Mouse (Mus musculus): ENCODE measurements around the gene Dcaf4. TPM values are rescaled to one million over a fixed set of nuclear protein-coding genes. Genes with fewer than 3 reads are reported as not detected.

Dcaf4 gene
- polyA plus RNA-seq, 1 experiment = 11.7 TPM

DNA sequence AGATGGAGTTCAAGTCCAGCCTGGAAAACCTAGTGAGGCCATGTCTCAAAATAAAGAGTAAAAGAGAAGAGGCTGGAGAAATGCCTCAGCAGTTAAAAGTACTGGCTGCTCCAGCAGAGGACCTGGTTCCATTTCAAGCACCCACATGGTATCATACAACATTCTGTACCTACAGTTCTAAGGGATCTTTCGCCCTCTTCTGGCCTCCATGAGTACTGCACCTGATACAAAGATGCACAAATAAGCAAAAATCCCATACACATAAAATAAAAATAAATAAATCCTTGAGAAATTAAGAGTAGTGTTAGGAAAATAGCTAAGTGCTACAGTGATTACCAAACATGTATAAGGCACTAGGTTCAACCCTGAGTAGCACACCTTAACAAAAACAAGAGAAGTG is 28.7 kb upstream of the Dcaf4 start:
- Histone ChIP-seq H3K27me3 (ENCODE audit: control insufficient read depth, insufficient read depth, insufficient read length) (peaks cover 7% of the 10 kb centered on the region), H3K36me3 (ENCODE audit: control insufficient read depth, insufficient read depth) (no peaks in the 10 kb centered on the region), H3K4me3 (ENCODE audit: insufficient read depth, poor library complexity, severe bottlenecking) (no peak overlapping the region), H3ac (ENCODE audit: control insufficient read depth, insufficient read length, low read depth) (no peak overlapping the region), H3K79me3 (ENCODE audit: low read depth) (no peaks in the 10 kb centered on the region), H3K79me2 (ENCODE audit: control insufficient read depth, insufficient read depth) (no peaks in the 10 kb centered on the region)
- TF ChIP-seq CEBPB (IDR thresholded peaks at IDR 0.05; ENCODE audit: low read depth) (no peak), CTCF (IDR thresholded peaks at IDR 0.05; ENCODE audit: control insufficient read depth, insufficient read depth, insufficient read length) (no peak), MAX (IDR thresholded peaks at IDR 0.05) (no peak), USF1 (IDR thresholded peaks at IDR 0.05; ENCODE audit: low read depth) (no peak), MYOG (IDR thresholded peaks at IDR 0.05; ENCODE audit: control insufficient read depth, extremely low read depth, insufficient read length) (no peak), FOSL1 (IDR thresholded peaks at IDR 0.05; ENCODE audit: insufficient read depth, low read length, poor library complexity, severe bottlenecking) (no peak), MYOD1 (IDR thresholded peaks at IDR 0.05; ENCODE audit: control insufficient read depth, insufficient read length, low read depth) (no peak)

DNA sequence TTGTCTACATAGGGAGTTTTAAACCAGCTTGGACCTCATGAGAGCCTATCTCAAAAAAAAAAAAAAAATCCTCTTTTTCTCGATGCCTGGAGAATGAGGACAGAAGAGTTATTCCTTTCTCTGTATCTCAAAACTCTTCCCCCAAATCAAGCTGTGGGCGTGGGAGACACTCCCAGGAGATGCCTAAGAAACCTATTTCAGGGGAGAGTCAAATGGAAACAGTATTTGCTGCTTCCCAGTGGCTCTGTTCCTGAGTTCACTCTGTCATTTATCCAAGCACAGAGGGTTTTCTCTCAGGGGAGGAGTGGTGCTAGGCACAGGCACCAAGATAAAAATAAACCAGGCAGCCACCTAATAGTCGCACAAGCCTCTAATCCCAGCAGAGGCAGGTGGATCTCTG is 27.5 kb upstream of the Dcaf4 start:
- Histone ChIP-seq H3K27me3 (ENCODE audit: control insufficient read depth, insufficient read depth, insufficient read length) (peaks cover 7% of the 10 kb centered on the region), H3K4me3 (ENCODE audit: insufficient read depth, poor library complexity, severe bottlenecking) (no peak overlapping the region), H3ac (ENCODE audit: control insufficient read depth, insufficient read length, low read depth) (no peak overlapping the region), H3K36me3 (ENCODE audit: control insufficient read depth, insufficient read depth) (no peaks in the 10 kb centered on the region), H3K79me2 (ENCODE audit: control insufficient read depth, insufficient read depth) (no peaks in the 10 kb centered on the region), H3K79me3 (ENCODE audit: low read depth) (no peaks in the 10 kb centered on the region)
- TF ChIP-seq CTCF (IDR thresholded peaks at IDR 0.05; ENCODE audit: control insufficient read depth, insufficient read depth, insufficient read length) (no peak), USF1 (IDR thresholded peaks at IDR 0.05; ENCODE audit: low read depth) (no peak), MYOG (IDR thresholded peaks at IDR 0.05; ENCODE audit: control insufficient read depth, extremely low read depth, insufficient read length) (no peak), CEBPB (IDR thresholded peaks at IDR 0.05; ENCODE audit: low read depth) (no peak)

DNA sequence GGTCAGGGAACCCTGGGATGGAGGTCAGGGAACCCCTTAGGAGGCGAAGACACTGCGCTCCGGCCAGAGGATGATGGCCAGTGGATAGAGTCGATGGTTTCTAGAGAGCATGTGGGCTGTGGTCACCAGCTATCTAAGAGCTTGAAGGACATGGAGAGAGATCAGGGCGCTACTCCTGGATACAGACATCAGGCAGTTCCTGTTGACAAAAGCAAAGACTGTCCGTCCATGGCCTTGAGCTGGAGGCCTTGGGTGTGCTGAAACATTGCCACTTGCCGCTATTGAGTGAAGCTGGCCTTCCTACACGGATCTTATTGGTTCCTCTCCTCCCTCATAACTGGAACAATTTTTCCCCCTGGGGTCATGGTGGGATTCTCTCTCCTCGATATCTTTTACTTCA is 26.1 kb upstream of the Dcaf4 start:
- H3K36me3 ChIP-seq (ENCODE audit: control insufficient read depth, insufficient read depth) = no peaks in the 10 kb centered on the region
- peaks cover 7% of the 10 kb centered on the region for H3K27me3 ChIP-seq (ENCODE audit: control insufficient read depth, insufficient read depth, insufficient read length)
- no peaks in the 10 kb centered on the region for H3K79me2 ChIP-seq (ENCODE audit: control insufficient read depth, insufficient read depth)
- H3K4me3 ChIP-seq (ENCODE audit: insufficient read depth, poor library complexity, severe bottlenecking) = no peak overlapping the region
- H3ac ChIP-seq (ENCODE audit: control insufficient read depth, insufficient read length, low read depth) = no peak overlapping the region
- no peaks in the 10 kb centered on the region for H3K79me3 ChIP-seq (ENCODE audit: low read depth)
- TF ChIP-seq USF1 (IDR thresholded peaks at IDR 0.05; ENCODE audit: low read depth) = no peak

DNA sequence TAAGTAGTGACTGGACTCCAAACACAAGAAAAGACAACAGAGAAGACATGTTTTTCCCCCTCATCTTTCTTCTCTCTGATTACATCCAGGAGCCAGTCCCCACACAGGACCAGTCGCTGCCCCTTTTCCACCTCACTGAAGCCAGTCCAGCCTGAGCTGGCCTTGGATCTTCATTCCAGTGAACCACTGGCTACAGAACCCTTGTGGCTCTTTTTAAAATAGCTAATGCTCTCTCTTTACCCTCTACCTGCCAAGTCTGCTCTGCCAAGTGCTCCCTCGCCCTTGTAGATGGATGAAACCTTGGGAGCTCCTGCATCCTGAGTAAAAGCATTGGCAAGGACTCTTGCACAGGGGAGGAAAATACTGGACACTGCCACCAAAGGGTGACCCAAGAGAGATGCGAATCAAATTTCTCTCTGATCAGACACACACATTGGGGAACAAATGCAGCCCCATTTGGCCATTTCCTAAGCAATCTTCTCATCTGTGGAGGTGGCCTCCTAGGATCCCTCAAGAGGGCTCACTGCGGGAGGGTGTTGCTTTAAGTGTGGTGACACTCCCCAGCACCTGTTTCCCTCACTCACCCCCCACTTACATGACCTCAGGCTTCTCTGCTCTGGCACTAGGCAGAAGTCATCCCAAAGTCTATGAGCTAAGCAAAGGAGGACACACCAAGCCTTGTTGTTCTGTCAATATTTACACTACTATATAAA is 24.9 kb upstream of the Dcaf4 start:
- TF ChIP-seq CTCF (IDR thresholded peaks at IDR 0.05; ENCODE audit: control insufficient read depth, insufficient read depth, insufficient read length) (no peak), MYOG (IDR thresholded peaks at IDR 0.05; ENCODE audit: control insufficient read depth, extremely low read depth, insufficient read length) (no peak), MYOD1 (IDR thresholded peaks at IDR 0.05; ENCODE audit: control insufficient read depth, insufficient read length, low read depth) (peak; percentile 32), FOSL1 (IDR thresholded peaks at IDR 0.05; ENCODE audit: insufficient read depth, low read length, poor library complexity, severe bottlenecking) (no peak), MAX (IDR thresholded peaks at IDR 0.05) (no peak), CEBPB (IDR thresholded peaks at IDR 0.05; ENCODE audit: low read depth) (no peak)

DNA sequence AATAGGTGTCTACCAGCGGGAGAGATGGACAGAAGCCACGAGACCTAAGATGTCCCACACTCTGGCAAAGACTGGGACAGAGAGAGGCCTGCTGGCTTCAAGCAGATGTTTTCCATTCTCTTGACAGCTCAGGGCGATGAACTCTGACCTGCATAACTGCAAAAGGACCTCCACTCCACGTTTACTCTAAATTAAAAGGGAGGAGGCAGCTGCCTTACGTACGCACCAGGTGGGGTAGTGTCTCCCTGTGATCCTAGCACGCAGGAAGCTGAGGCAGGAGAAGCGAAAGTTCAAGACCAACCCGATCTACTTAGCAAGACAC is 24.3 kb upstream of the Dcaf4 start:
- no peaks in the 10 kb centered on the region for H3K36me3 ChIP-seq (ENCODE audit: control insufficient read depth, insufficient read depth)
- no peak overlapping the region for H3ac ChIP-seq (ENCODE audit: control insufficient read depth, insufficient read length, low read depth)
- TF ChIP-seq FOSL1 (IDR thresholded peaks at IDR 0.05; ENCODE audit: insufficient read depth, low read length, poor library complexity, severe bottlenecking) = no peak
- TF ChIP-seq MAX (IDR thresholded peaks at IDR 0.05) = no peak
- no peaks in the 10 kb centered on the region for H3K79me2 ChIP-seq (ENCODE audit: control insufficient read depth, insufficient read depth)
- no peak overlapping the region for H3K4me3 ChIP-seq (ENCODE audit: insufficient read depth, poor library complexity, severe bottlenecking)
- peaks cover 7% of the 10 kb centered on the region for H3K27me3 ChIP-seq (ENCODE audit: control insufficient read depth, insufficient read depth, insufficient read length)
- H3K79me3 ChIP-seq (ENCODE audit: low read depth) = no peaks in the 10 kb centered on the region

More for the DNA sequence above, 24.9 kb upstream of the Dcaf4 start:
- H3K79me3 ChIP-seq (ENCODE audit: low read depth) = no peaks in the 10 kb centered on the region
- H3K36me3 ChIP-seq (ENCODE audit: control insufficient read depth, insufficient read depth) = no peaks in the 10 kb centered on the region
- no peaks in the 10 kb centered on the region for H3K79me2 ChIP-seq (ENCODE audit: control insufficient read depth, insufficient read depth)
- H3K4me3 ChIP-seq (ENCODE audit: insufficient read depth, poor library complexity, severe bottlenecking) = no peak overlapping the region
- H3K27me3 ChIP-seq (ENCODE audit: control insufficient read depth, insufficient read depth, insufficient read length) = peaks cover 7% of the 10 kb centered on the region
- no peak overlapping the region for H3ac ChIP-seq (ENCODE audit: control insufficient read depth, insufficient read length, low read depth)

DNA sequence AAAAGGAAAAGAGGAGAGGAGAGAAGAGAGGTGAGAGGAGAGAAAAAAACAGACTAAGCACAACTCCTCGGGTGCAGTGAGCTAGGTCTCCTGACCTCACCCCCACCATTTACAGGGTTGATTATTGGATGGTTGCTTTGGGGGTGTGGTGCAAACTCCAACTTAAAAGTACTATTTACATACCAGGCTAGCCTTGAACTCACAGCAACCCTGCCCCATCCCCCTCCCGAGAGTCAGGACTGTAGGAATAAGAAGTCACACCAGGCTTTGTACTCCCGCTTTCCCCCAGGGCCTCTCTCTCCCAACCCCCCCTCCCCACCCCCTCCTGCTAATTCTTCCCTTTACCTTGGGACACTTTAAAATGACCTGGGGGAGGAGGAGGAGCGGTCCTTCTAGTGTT is 23.9 kb upstream of the Dcaf4 start:
- Histone ChIP-seq H3ac (ENCODE audit: control insufficient read depth, insufficient read length, low read depth) (no peak overlapping the region), H3K79me3 (ENCODE audit: low read depth) (no peaks in the 10 kb centered on the region), H3K79me2 (ENCODE audit: control insufficient read depth, insufficient read depth) (no peaks in the 10 kb centered on the region), H3K27me3 (ENCODE audit: control insufficient read depth, insufficient read depth, insufficient read length) (peaks cover 7% of the 10 kb centered on the region), H3K36me3 (ENCODE audit: control insufficient read depth, insufficient read depth) (no peaks in the 10 kb centered on the region), H3K4me3 (ENCODE audit: insufficient read depth, poor library complexity, severe bottlenecking) (no peak overlapping the region)
- no peak for TF ChIP-seq CEBPB (IDR thresholded peaks at IDR 0.05; ENCODE audit: low read depth)
- no peak for TF ChIP-seq CTCF (IDR thresholded peaks at IDR 0.05; ENCODE audit: control insufficient read depth, insufficient read depth, insufficient read length)
